Mouse (Mus musculus) thymus, adult 18-20 months (tissue): ENCODE results near the gene Mybpc2.
A peak's percentile ranks its signal among the peaks of the same experiment; 100 is the strongest.

Experiments used
- DNase-seq, 2 experiments: peaks; one replicate each; pipeline ENCODE4 v3.0.0; 2022; ENCODE audit warnings: mixed read lengths in 2 of 2

Mybpc2 gene

DNA sequence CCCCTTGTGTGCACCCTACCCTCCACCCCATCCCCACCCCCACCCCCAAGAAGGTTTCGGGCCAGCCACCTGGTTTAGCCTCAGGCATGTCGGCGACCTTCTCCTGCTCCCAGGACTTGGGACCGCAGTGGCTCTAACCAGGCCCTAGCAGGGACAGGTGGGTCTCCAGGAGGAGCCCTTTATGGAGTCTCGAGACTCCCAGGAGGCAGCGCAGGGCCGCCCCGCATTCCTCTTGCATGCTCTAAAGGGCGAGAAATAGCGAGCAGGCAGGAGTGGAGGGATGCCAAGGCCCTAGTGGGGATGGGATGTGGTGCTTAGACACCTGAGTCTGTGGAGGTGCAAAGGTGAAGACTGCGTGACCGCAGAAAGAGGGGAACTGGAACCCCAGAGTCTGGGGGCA lies at the start of gene Mybpc2:
Gene Mybpc2, minus strand, starts transcription at position 155 of the 400 bp plus-strand sequence.
- DNase-seq: no peak

DNA sequence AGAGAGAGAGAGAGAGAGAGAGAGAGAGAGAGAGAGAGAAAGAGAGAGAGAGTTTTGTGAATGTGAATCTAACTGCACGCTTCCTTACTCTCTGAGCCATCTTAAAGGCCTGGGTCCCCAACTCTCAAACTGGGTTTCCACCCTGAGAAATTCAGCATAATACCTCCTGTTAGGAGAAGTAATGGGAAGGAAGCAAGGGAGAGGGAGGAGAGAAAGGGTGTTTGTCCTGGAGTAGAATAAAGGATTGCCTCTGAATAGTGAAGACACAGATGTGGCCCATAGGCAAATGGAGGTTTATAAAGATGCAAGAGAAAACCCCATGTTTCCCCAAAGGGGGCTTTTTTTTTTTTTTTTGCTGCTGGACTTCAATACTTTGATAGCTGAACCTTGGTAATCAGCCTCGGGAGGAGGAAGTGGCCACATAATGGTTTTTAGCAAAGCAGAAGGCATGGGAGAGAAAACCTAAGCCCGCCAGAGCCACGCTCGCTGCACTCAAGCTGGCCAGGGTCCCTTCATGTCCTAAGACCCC lies 48.6 kb upstream of the Mybpc2 start:
- DNase-seq: no peak

DNA sequence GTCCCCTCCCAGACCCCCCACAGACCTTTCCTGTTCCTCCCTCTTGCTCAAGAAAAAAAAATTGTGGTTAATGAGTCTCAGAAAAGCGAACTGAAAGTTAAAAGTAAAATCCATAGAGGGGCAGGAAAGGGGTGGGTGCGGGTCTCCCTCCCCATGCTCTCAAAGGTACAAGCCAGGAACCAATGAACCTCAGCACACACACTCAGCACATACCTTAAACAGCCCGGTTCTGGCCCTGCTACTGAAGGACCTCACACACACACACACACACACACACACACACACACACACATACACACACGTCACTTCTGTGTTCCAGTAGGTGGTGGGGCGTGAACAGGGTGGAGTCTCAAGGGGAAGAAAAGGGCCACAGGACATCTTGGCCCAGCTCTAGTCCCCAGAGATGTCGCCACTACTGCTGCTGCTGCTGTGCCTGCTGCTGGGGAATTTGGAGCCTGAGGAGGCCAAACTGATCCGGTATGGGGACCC lies 47.8 kb upstream of the Mybpc2 start, which contains the start of gene Napsa:
Gene Napsa, plus strand, starts transcription at position 168 of the 489 bp plus-strand sequence.
- DNase-seq: peak in 1 of 2 experiments; percentile 23

DNA sequence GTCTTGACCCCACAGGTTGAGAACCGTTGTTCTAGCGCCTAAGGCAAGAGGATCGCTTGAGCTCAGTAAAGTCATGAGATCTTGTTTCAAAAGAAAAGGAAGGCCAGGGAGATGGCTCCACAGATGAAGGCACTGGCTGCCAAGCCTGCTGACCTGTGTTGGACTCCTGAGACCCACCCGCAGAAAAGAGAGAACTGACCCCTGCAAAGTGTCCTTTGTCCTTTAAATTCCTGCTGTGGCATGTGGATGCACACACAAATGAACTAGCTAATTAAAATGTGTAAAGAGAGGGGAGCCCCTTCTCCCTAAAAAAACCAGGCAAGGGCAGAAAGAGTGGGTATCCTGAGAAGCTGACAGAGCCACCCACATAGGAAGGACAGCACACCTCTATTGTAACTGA lies 47.4 kb upstream of the Mybpc2 start:
- DNase-seq: no peak

DNA sequence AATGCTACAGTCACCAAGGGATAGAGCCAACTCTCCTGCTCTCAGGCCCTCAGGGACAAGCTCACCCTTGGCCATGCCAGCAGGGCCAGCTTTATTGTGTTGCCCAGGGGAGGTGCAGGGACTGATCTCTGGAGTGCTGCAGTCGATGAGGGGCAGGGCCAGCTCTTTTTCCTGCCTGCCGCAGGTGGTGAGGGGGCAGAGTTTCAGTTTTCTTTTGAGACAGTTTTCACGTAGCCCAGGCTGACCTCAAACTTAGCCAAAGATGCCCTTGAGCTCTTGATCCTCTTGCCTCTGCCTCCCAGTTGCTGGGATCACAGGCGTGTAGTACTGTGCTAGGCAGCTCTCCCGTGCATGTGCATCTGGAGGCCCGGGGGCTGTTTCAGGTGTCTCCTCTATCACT lies 46.5 kb upstream of the Mybpc2 start:
- DNase-seq: no peak

DNA sequence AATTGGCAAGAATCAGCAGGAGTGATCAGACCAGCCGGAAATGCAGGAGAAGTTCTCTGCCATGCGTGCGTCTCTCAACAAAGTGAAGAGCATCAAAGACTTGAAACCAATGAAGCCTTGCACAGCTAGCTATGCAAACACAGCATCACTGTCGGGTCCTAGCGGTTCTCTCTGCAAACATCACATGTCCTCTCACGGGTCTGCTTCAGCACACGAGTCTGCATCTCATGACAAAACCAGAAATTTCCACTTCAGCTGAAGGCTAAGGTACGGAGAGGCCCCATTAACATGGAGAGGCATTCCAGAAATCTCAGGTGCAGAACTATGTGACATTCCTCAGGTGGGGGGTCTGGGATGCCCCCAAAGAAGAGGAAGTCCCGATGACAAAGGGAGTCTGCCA lies 44.3 kb upstream of the Mybpc2 start:
- no peak for DNase-seq

DNA sequence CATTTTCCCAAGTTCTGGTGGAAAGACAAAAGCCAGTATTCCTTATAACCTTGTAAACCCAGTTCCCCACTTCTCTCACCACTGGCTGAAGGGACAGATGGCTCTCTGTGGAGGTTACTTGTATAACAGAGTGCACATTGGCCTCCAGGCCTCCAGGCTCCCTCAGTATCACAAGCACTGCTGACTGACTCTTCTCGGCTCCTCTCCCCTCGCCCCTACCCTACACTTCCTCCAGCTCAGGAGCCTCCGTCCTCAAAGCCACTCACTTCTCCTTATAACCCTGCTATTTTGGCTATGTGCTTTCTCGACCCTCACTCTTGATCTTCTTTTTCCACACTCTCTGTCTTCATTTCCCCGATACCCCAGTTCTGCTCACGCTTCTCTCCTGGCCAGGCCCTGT lies 41.0 kb upstream of the Mybpc2 start:
- DNase-seq: no peak

DNA sequence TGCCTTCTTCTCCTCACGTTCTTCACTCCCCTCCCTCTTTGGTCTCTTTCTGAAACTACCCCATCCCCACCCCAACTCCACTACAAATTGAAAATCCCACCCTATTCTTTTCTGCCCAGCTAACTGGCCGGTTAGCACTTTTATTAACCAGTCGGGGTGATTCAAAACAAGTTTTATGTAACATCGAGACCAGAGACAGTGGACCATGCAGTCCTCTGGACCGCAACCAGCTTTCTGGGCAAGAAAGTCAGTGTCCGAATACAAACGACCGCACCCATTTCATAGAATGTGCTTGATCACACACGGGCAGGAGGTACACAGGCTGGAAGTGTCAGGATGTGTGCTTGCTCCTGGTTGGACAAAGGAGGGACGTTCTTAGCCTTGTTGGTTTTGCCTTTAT lies 40.0 kb upstream of the Mybpc2 start:
- no peak for DNase-seq

DNA sequence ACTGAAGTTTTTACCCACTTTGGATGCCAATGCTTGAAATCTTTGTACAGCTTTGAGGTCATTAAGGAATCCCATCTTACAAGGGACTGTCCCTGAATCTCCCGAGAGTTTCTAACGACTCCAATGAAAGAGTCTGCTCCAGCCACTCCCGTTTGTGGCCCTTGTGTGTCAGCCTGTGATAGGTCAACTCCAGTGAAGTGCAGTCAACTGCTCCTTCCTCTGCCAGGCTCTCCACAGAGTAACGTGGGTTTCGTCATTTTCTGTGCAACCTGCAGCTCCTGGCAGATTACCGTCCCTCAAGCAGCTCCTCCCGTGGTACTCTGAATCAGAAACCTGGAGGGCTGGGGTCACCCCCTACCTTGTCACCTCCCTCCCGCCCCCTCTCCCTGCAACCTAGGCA lies 38.8 kb upstream of the Mybpc2 start:
- DNase-seq: no peak

DNA sequence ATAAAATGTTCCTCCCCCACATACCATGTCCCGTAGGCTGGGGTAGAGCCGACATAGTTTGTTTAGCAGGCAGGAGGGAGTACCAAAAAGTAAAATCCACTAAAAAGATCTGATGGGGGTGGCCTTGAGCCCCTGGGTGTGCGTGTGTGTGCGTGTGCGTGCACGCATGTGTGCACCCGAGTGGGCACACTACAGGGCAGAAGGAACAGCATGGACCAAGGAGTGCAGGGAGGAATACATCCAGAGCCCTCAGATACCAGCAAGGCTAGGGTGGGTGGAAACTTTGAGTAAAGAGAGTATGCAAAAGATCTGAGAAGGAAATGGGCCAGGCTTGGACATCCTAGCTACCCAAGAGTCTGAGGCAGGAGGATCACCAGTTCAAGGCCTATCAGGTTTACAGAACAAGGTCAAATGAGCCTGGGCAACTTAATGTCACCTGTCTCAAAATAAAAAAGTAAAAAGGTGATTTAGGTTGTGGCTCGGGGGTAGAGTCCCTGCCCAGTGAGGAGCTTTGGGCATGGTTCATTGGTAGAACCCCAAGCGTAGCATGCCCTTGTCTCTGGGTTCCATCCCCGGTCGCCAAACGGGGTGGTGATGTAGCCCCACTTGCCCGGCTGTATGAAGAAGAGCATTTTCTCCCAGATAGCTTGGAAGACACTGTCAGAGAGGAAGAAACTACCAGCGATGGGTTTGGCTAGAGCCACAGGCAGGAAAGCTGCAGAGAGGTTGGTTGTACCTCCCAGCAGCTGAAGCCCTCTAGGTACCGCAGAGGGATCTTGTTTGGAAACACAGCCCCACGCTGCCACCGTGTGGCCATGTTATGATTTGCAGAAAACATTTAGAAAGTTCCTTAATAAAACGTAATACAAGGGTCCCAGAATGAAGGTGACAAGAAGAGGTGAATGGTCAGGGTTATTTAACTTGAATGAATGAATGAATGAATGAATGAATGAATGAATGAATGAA lies 36.3 kb upstream of the Mybpc2 start:
- peak in 1 of 2 experiments; percentile 61 for DNase-seq

DNA sequence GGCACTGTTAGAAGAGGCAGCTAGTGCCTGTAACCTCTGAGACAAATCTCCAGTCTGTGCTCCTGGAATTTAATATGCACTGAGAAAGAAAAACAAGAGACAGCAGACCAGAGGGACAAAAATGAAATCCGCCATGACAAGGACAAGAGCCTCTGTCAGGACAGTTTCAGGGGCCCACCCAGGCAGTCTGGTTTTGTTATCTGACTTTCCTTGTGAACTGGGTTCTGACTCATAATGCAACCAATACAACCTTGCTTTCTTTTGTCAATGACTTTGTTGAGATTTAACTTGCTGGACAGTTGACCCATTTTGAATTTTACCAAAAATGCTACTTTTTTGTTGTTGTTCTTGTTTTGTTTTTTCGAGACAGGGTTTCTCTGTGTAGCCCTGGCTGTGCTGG lies 33.2 kb upstream of the Mybpc2 start:
- DNase-seq: no peak

DNA sequence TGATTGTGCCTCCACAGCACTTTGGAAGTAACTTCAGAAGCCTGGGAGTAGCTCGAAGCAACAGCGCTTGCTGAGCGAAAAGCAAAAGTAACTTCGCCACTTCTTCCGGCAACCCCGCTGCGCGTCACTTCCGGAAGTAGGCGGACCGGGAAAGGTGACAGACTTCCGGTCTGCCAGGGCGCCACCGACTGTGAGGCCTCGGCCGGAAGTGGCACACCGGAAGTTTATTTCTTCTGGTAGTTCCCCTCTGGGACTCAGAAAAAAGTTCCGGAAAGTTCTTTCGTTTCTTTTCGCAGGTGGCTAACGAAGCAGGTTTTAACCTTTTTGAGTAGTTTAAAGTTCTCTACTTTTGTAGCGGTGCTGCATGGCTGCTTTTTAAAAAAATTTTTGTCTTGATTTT lies 29.4 kb upstream of the Mybpc2 start, which contains the start of gene Nr1h2:
Gene Nr1h2, minus strand, starts transcription at position 126 of the 400 bp plus-strand sequence.
- DNase-seq: peak; percentile 94 to 95

DNA sequence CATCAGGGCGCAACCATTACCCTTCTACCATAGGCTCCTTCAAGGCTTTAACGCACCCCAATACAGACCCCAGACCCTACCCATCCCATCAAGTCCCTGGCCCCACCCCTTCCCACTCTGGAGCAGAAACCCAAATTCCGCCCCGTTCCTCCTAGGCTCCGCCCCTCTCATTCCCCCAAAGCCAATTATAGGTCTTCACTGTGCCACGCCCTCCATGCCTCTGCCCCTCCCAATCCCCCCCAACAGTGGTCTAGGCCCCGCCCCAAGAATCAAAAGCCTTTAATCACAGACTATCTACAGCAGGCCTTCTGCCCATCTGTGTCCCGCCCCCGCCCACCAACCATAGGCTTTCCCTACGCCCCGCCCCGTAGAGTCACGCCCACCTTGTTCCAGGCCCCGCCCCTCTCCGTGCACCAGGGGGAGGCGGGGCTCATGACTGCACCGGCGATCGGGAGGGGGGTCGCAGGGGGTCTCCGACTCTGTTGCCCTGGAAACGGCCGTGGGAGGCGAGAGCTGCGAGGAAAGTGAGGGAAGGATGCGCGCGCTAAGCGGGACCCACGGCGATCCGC lies 28.8 kb upstream of the Mybpc2 start:
- peak in 1 of 2 experiments; percentile 66 for DNase-seq

DNA sequence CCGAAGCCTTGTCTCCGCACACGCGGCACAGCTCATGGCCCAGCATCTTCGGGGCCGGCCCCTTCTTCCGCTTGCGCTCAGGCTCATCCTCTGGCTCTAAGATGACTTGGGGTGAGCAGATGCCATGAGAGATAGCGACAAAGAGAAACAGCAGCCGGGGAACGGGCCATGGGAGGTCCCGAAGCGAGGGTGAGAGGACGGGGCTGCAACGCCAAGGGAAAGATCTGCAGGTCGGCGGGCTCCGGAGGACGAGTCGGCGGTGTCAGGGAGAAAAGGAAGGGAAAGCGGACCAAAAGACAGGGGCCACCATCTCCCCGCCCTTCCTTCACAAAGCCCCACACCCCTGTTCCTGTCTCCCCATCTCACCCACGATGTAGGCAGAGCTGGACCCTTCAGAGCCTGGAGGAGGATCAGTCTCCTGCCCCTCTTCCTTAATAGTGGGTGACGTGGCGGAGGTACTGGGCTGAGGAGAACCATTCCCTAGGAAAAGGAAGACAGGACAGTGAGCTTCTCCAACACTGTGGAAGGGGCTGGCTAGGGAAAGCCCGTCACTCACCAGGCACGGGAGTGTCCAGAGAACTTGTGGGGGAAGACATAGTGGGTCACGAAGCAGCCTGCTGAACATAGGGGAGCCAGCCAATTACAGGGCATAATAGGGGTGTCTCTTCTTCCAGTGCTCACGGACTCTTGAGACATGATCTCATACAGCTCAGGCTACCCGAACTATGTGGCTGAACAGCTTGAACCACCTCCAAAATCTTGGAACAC lies 27.9 kb upstream of the Mybpc2 start:
- DNase-seq: no peak

DNA sequence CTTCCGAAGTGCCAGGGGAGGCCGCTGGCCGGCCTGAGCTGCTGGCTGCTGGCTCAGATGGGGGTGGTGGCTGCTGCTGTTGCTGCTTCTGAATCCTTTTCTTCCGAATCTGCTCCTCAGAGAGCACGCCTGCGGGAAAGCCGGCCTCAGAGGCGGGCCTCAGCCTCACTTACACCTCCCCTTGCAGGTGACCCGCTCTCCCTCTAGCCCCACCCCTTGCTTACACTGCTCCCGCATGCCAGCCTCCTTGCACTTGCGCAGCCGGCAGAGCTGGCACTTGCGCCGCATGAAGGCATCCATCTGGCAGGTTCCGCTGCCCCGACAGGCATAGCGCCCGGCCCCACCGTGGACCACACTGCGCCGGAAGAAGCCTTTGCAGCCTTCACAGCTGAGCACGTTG lies 27.3 kb upstream of the Mybpc2 start:
- no peak for DNase-seq

DNA sequence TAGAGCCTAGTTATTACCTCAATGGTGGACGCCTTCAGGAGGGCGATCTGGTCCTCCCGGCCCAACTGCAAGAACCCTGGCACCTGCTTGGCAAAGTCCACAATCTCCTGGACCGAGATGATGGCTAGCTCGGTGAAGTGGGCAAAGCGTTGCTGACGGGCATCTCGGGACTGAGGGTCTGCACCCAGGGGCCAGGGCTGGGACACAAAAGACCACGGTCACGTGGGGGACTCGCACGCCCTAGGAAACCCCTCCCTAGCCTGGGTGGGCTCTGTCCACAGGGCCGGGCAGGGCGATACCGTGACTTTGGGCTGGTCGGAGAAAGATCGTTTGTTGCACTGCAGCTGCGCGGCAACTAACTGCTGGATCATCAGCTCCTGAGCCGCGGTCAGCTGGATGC lies 26.8 kb upstream of the Mybpc2 start:
- no peak for DNase-seq

DNA sequence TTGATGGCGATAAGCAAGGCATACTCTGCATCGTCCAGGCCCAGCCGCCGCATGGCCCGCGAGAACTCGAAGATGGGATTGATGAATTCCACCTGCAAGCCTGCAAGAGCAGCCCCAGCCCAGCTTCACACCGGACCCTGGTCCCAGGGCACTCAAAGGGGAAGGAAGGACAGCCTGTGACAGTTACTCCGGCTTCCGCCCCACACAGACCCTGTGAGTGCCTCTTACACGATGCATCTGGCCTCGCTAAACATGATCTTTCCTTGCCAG lies 25.9 kb upstream of the Mybpc2 start:
- DNase-seq: no peak

DNA sequence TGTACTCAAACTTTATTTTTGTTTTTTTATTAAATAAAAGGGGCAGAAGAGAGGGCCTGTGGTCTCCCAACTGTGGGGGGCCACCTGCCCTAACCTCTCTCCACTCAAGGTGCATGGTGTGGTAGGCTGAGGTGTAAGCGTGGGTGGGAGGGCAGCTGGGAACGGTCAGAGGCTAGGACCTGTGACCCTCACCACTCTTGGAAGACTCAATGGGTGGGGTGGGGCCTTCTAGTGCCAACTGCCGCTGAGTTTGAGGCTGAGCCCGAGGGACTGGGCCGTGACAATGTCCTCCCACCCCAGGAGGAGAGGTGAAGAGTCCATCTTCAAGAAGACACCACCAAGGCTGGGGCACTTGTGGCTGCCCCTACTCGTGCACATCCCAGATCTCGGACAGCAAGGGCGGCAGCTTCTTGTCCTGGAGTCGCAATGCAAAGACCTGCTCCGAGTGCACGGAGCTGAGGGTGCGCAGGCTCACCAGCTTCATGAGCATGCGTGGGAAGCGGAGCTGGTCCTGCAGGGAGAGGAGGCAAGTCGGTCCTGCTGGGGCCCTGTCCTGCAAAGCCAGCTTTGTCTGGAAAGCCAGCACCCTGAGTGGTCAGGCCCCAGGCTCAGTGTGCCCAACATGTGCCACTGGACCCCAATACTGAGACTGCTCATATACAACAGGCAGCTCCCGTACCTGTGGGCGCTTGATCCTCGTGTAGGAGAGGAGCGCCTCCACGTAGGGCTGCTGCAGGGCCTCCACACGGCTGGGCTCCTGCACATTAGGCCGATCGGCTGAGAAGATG lies 25.4 kb upstream of the Mybpc2 start:
- DNase-seq: no peak

DNA sequence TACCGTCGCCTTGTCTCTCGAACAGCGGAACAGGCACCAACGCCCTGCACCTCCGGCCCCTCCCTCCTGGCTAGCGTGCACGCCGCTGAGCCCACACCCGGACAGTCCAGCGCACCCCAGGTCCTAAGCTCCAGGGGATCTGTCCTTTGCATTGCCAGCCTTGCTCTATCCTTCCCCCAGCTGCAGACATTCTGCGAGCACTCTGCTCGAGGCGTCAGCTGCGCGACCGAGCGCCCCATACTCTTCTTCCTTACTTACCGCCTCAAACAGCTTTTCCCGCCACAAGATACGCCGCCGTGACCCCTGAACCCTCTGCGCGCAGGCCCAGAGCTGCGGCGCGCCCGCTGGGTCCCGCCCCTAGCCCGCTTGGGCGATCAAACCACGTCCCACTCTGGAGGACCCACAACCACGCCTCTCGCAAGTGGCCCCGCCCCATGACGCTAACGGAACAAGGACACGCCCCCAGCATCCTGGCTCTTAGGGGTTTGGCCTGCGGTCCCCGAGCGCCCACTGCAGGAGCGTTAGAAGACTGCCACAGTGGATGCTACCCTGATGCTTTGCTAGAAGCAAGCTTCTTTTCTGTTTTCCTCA lies 24.1 kb upstream of the Mybpc2 start, which contains the start of gene Pold1:
Gene Pold1, minus strand, starts transcription at position 353 of the 591 bp plus-strand sequence.
- DNase-seq: peak; percentile 99

DNA sequence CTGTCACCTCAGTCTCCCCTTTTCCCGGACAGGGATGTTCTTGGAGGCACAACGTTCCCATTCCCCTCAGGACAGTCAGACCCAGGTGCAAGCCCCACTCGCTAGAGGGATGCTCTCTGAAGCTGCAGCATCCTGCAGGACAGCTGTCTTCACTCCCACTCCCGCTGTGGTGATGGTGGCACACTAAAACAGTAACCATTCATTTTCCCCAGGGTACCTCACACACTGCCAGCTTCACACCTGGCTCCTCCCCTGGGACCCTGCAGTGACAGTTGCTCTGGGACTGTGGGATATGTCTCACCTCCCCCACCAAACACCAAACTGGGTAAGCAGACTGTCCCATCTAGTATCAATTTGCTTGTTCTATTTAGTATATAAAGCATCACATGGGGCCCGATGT lies 23.3 kb upstream of the Mybpc2 start:
- DNase-seq: no peak

DNA sequence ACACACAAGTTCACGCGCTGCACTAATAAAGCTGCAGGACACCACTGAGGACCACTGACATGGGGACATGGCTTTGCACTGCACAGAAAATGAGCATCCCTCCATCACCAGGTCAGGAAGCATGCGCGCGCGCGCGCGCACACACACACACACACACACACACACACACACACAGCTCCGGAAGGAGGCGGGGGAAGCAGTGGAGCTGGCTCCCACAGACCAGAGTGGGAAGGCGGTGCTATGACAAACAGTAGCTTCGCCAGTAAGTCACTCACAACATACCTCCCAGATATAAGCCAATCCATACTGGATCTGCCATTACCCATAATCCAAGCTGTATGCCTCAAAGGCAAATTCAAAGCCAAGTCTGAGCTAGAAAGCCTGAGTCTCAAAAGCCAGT lies 22.6 kb upstream of the Mybpc2 start:
- DNase-seq: no peak

DNA sequence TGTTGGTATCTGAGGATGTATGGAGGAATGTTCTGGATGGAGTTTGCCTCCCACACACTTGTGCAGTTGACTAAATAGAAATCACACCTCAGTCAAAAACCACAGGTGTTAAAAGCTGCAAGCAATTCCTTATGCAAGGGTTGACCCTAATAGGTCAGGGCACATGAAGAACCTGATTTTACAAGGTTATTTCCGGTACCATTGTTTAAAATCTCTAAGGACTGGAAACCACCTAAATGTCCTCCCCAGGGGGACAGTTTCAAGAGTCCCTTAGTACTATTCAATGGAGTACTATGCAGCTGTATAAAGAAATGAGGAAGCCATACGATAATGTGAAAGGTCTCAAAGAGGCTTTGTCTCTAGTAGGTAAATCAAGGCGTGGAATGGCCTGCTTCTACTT lies 21.8 kb upstream of the Mybpc2 start:
- DNase-seq: no peak
